In genomic region chr4:151454065-151454464, GRCm38 (mm10) we compare ENCODE assay signal across 18 mouse cellular contexts.
DNase-seq lines count a peak whose midpoint lies in the region; ATAC-seq lines count a peak whose summit lies in the region.
"Had no signal": no experiment of that assay in that cellular context is flagged by ENCODE, and none has a peak within 500 bp of the region (broad histone marks: within the 10 kb centered on the region; RNA-seq: fewer than 3 reads in every experiment).

No protein-coding gene starts in this region.

- no peaks in the 10 kb centered on the region for H3K27me3 ChIP-seq in hindbrain, embryonic 15.5 days
- H3K27me3 ChIP-seq in hindbrain, embryonic 10.5 days (ENCODE audit: insufficient read depth, poor library complexity, severe bottlenecking) = peaks cover 8% of the 10 kb centered on the region
- no peaks in the 10 kb centered on the region; the same call in 1 of the 2 replicates for H3K27me3 ChIP-seq in neural tube, embryonic 13.5 days

- H3K4me2 ChIP-seq in hindbrain, embryonic 15.5 days = no peak overlapping the region
- no peak overlapping the region for H3K4me2 ChIP-seq in neural tube, embryonic 13.5 days
- H3K4me2 ChIP-seq: heart, embryonic 12.5 days had no signal

- no peak for ATAC-seq in hindbrain, embryonic 15.5 days (ENCODE audit: low FRiP score, low read depth)
- ATAC-seq in neural tube, embryonic 13.5 days (ENCODE audit: low read depth) = no peak
- ATAC-seq: CD4-positive, CD25-positive, alpha-beta regulatory T cell, adult 4 months; forebrain, embryonic 14.5 days; intestine, embryonic 16.5 days had no signal

- H3K36me3 ChIP-seq in hindbrain, embryonic 15.5 days = no peaks in the 10 kb centered on the region
- no peaks in the 10 kb centered on the region for H3K36me3 ChIP-seq in hindbrain, embryonic 10.5 days
- no peaks in the 10 kb centered on the region for H3K36me3 ChIP-seq in neural tube, embryonic 13.5 days
- H3K36me3 ChIP-seq: embryonic facial prominence, embryonic 10.5 days; G1E; heart, embryonic 12.5 days had no signal

- peaks cover 50% of the 10 kb centered on the region for H3K4me1 ChIP-seq in hindbrain, embryonic 15.5 days (replicated peaks)
- peaks cover 34% of the 10 kb centered on the region for H3K4me1 ChIP-seq in hindbrain, embryonic 10.5 days (replicated peaks)
- H3K4me1 ChIP-seq in neural tube, embryonic 13.5 days (replicated peaks) = peaks cover 69% of the 10 kb centered on the region

- 82% methylated on average over 3 of the region's 3 CpGs for WGBS in hindbrain, embryonic 15.5 days
- 87% methylated on average over 3 of the region's 3 CpGs for WGBS in hindbrain, embryonic 10.5 days
- WGBS in neural tube, embryonic 13.5 days = 81% methylated on average over 3 of the region's 3 CpGs

- DNase-seq in adrenal gland, adult (ENCODE audit: inconsistent age in 2 of 2, low spot score in 1 of 2) = peak; percentile 21 to 26
- no peak for DNase-seq in adrenal gland, adult 8-10 months
- DNase-seq in cerebellum, adult 9-11 months = peak; percentile 34
- no peak for DNase-seq in cerebellum, adult 11 months
- no peak for DNase-seq in hindbrain, embryonic 10.5 days (ENCODE audit: low spot score)
- no peak for DNase-seq in neural tube, embryonic 10.5 days (ENCODE audit: extremely low spot score, low spot score)
- DNase-seq: B cell, adult 2 months; gastrocnemius, postnatal 25 days; kidney, adult 2 months had no signal

- no peaks in the 10 kb centered on the region for H3K9me3 ChIP-seq in hindbrain, embryonic 15.5 days
- no peaks in the 10 kb centered on the region for H3K9me3 ChIP-seq in hindbrain, embryonic 10.5 days
- no peaks in the 10 kb centered on the region for H3K9me3 ChIP-seq in neural tube, embryonic 13.5 days
- H3K9me3 ChIP-seq: embryonic facial prominence, embryonic 10.5 days; heart, embryonic 12.5 days had no signal

- H3K4me3 ChIP-seq in hindbrain, embryonic 15.5 days = no peak overlapping the region
- no peak overlapping the region for H3K4me3 ChIP-seq in hindbrain, embryonic 10.5 days
- H3K4me3 ChIP-seq in neural tube, embryonic 13.5 days = no peak overlapping the region
- H3K4me3 ChIP-seq: embryonic facial prominence, embryonic 10.5 days; gastrocnemius, adult 2 months; heart, embryonic 12.5 days had no signal

- peak overlapping the region; percentile 43; the same call in 1 of the 2 replicates for H3K27ac ChIP-seq in hindbrain, embryonic 15.5 days (replicated peaks)
- H3K27ac ChIP-seq in hindbrain, embryonic 10.5 days = no peak overlapping the region
- peak overlapping the region; percentile 75 for H3K27ac ChIP-seq in neural tube, embryonic 13.5 days (replicated peaks)
- H3K27ac ChIP-seq: embryonic facial prominence, embryonic 10.5 days; gastrocnemius, adult 2 months had no signal

- H3K9ac ChIP-seq in hindbrain, embryonic 15.5 days = no peak overlapping the region
- 0 out of 2 replicates have a peak overlapping the region, but pooled peaks have one; percentile 12 for H3K9ac ChIP-seq in neural tube, embryonic 13.5 days
- H3K9ac ChIP-seq: heart, embryonic 12.5 days had no signal

Comparison
In these comparisons a context has a peak if more than half of its experiments do, and no peak if none do; other contexts are left out.
1. DNase-seq: peak in adrenal gland, adult (2 of 2) and cerebellum, adult 9-11 months (single experiment); none in adrenal gland, adult 8-10 months (single experiment), cerebellum, adult 11 months (single experiment), hindbrain, embryonic 10.5 days (single experiment) and neural tube, embryonic 10.5 days (single experiment).